Mouse (Mus musculus): ENCODE results near the gene Irgc1. TPM values are rescaled to one million over a fixed set of nuclear protein-coding genes. Genes with fewer than 3 reads are reported as not detected.
"Not testable (repeated sequence)": the region's sequence is repeated elsewhere in the genome, so short reads cannot be mapped to it uniquely, and the experiment has no call there.

Irgc1 gene
- polyA plus RNA-seq, 1 experiment from 2014 or later = not detected

DNA sequence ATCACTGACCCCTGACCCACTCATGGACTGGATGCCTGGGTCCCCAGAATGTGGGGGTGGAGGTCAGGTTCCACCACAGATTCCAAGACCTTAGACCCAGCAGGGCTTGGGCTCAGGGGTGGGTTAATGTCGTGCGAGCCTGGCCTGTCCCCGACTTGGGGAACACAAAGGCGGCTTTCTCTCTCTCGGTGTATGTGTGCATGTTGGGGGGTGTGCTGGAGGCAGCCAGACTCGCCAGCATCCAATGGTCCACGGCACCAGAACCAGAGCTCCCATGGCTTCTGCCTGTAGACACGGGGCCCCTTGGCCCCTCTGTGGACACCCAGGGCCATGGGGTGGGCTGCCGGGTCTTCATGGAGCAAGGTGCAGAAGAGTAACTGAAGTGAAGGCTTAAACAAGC is 33.4 kb upstream of the Irgc1 start:
- Histone ChIP-seq H3K4me3 (ENCODE audit: low read depth, low read length) (no peak overlapping the region), H3K4me1 (ENCODE audit: insufficient read depth) (no peaks in the 10 kb centered on the region; the same call in 1 of the 2 replicates), H3K4me2 (no peak overlapping the region), H3K27me3 (ENCODE audit: insufficient read depth, low read length) (peaks cover 29% of the 10 kb centered on the region), H3K9ac (no peak overlapping the region), H3K36me3 (ENCODE audit: insufficient read depth) (no peaks in the 10 kb centered on the region), H3K27ac (ENCODE audit: low read depth) (no peak overlapping the region), H3K9me3 (ENCODE audit: low read depth, low read length) (no peaks in the 10 kb centered on the region)
- TF ChIP-seq CTCF (IDR thresholded peaks at IDR 0.05; ENCODE audit: low read depth) = no peak
- DNase-seq (no peak), ATAC-seq (ENCODE audit: insufficient read depth) (no peak)
- 74% methylated on average over 9 of the region's 9 CpGs for WGBS

DNA sequence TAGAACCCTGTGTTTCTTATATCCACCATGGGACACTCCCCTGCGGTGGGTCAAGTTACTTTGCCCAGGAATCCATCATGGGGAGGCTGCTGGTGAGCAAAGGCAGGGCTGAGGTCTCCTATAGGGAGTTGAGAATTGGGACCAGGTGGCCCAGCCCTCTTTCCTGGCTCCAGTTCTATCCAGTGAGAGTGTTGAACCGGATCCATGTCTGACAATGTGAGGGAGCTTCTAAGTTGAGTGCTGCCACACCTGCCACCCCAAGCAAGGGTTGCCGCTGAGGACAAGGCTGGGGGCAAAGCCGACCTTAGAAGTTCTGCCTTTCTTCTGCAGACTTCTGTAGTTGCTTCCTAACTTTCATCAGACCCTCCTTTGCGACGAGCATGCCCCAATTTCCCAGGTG is 31.2 kb upstream of the Irgc1 start:
- peaks cover 29% of the 10 kb centered on the region for H3K27me3 ChIP-seq (ENCODE audit: insufficient read depth, low read length)
- not testable (repeated sequence) for H3K9me3 ChIP-seq (ENCODE audit: low read depth, low read length); H3K4me1 ChIP-seq (ENCODE audit: insufficient read depth); H3K9ac ChIP-seq; DNase-seq; H3K36me3 ChIP-seq (ENCODE audit: insufficient read depth); ATAC-seq (ENCODE audit: insufficient read depth); H3K27ac ChIP-seq (ENCODE audit: low read depth); H3K4me2 ChIP-seq; H3K4me3 ChIP-seq (ENCODE audit: low read depth, low read length)
- WGBS = 38% methylated on average over 6 of the region's 6 CpGs

DNA sequence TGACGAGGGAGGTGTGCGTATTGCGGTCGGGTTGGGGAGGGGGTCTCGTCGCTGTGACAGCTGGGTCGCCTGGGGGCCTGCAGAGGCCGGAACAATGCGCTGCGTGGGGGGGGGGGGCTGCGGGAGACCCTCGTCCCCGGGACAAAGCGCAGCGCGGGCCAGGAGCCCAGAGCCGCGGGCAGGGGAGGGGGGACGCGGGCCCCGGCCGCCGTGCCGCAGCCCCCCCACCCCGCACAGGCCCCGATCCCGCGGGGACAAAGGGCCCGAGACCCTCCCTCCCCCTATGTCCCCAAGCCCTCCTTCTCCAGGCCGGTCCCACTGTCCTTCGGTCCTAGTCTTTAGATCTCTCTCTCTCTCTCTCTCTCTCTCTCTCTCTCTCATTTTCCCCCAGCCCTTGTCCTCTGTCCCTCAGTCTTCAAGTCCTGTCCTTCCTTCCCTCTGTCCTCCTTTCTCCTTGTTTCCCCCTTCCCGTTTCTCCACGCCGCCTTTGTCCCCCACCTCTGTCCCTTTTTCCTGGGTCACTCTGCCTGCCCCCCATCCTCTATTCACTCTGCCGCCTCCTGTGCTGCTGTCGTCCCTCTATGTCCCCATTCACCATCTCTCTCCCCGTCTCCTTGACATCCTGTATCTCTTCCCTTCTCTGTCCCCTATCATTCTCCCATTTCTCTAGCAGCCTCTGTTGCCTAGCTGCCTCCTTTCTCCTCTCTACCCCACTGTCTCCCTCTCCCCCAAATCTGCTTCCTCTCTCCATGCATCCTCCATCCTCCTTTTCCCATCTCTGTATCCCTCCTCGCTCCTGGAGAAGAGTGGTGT is 30.3 kb upstream of the Irgc1 start:
- no peak for TF ChIP-seq CTCF (IDR thresholded peaks at IDR 0.05; ENCODE audit: low read depth)
- Histone ChIP-seq H3K27ac (ENCODE audit: low read depth) (no peak overlapping the region), H3K9ac (peak overlapping the region; percentile 52), H3K9me3 (ENCODE audit: low read depth, low read length) (no peaks in the 10 kb centered on the region), H3K27me3 (ENCODE audit: insufficient read depth, low read length) (peaks cover 29% of the 10 kb centered on the region), H3K36me3 (ENCODE audit: insufficient read depth) (no peaks in the 10 kb centered on the region), H3K4me3 (ENCODE audit: low read depth, low read length) (peak overlapping the region; percentile 60), H3K4me1 (ENCODE audit: insufficient read depth) (no peaks in the 10 kb centered on the region; the same call in 1 of the 2 replicates), H3K4me2 (peak overlapping the region; percentile 98)
- no peak for DNase-seq
- 1% methylated on average over 35 of the region's 38 CpGs for WGBS
- ATAC-seq (ENCODE audit: insufficient read depth) = peak; percentile 20; the same call in 1 of the 2 replicates

DNA sequence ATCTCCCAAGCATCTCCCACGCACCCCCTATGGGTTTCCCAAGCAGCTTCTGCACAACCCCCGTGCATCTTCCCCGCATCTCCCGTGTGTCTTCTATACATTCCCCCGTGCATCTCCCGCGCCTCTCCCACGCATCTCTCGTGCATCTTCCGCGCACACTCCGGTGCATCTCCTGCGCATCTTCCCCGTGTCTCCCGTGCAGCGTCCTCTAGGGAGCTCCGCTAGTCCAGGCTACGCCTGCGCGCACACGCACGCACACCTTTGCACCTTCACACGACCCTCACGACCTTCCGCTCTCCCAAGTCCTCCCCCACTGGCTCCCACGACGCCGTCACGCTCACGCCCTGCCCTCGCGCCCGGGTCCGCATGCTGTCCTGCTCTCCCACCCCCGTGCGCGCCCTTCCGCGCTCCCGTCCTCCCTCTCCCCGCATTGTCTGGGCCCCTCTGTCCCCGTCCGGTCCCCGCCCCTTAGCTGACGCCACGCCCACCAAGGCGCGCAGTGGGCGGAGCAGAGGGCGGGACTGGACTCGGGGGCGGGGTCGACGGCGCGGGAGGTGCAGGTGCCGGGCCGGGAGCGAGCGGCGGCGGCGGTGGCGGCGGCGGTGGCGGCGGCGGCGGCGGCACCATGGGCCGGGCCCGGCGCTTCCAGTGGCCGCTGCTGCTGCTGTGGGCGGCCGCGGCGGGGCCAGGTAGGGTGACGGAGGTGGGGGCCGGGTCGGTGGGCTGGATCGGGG is 29.5 kb upstream of the Irgc1 start, which contains the start of gene Cadm4:
Cadm4 (plus strand) TSS at position 550 of the 734 bp plus-strand sequence.
- Histone ChIP-seq H3K27me3 (ENCODE audit: insufficient read depth, low read length) (peaks cover 29% of the 10 kb centered on the region), H3K4me2 (peak within 1 kb of the TSS; percentile 98), H3K36me3 (ENCODE audit: insufficient read depth) (no peaks in the 10 kb centered on the region), H3K4me1 (ENCODE audit: insufficient read depth) (no peaks in the 10 kb centered on the region; the same call in 1 of the 2 replicates), H3K27ac (ENCODE audit: low read depth) (no peak within 1 kb of the TSS), H3K9ac (peak within 1 kb of the TSS; percentile 52), H3K4me3 (ENCODE audit: low read depth, low read length) (peak within 1 kb of the TSS; percentile 60), H3K9me3 (ENCODE audit: low read depth, low read length) (no peaks in the 10 kb centered on the region)
- ATAC-seq (ENCODE audit: insufficient read depth) = peak; percentile 79
- WGBS = under 1% methylated on average over 71 of the region's 83 CpGs
- peak; percentile 88 for DNase-seq
- no peak for TF ChIP-seq CTCF (IDR thresholded peaks at IDR 0.05; ENCODE audit: low read depth)

DNA sequence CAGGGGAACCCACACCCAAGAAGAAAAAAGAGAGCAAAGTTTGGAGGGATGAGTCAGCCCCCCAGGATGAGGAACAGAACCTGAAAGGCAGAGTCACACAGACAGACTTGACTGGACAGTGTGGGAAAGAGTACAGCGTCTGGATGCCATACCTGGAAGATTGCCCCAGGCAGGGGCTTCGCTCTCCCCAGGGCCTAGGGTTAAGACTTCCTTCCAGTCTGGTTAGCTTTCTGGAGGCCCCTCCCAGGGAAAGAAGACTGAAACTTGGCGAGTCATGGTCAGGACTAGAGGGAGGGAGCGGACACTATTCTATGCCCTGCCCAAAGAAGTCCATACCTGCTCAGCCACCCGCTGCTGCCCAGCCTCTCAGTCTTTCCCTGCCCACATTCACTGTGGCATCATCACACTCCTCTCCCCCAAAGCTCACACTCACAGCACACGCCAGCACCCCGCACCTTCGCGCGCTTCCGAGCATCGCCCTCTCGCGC is 28.9 kb upstream of the Irgc1 start:
- peak overlapping the region; percentile 98 for H3K4me2 ChIP-seq
- no peak overlapping the region for H3K27ac ChIP-seq (ENCODE audit: low read depth)
- 12% methylated on average over 14 of the region's 14 CpGs for WGBS
- TF ChIP-seq CTCF (IDR thresholded peaks at IDR 0.05; ENCODE audit: low read depth) = no peak
- no peak for DNase-seq
- H3K9ac ChIP-seq = no peak overlapping the region; the same call in 1 of the 2 replicates
- no peaks in the 10 kb centered on the region for H3K36me3 ChIP-seq (ENCODE audit: insufficient read depth)
- H3K9me3 ChIP-seq (ENCODE audit: low read depth, low read length) = no peaks in the 10 kb centered on the region
- ATAC-seq (ENCODE audit: insufficient read depth) = peak; percentile 23
- H3K27me3 ChIP-seq (ENCODE audit: insufficient read depth, low read length) = peaks cover 29% of the 10 kb centered on the region
- H3K4me1 ChIP-seq (ENCODE audit: insufficient read depth) = no peaks in the 10 kb centered on the region; the same call in 1 of the 2 replicates
- peak overlapping the region; percentile 60 for H3K4me3 ChIP-seq (ENCODE audit: low read depth, low read length)

DNA sequence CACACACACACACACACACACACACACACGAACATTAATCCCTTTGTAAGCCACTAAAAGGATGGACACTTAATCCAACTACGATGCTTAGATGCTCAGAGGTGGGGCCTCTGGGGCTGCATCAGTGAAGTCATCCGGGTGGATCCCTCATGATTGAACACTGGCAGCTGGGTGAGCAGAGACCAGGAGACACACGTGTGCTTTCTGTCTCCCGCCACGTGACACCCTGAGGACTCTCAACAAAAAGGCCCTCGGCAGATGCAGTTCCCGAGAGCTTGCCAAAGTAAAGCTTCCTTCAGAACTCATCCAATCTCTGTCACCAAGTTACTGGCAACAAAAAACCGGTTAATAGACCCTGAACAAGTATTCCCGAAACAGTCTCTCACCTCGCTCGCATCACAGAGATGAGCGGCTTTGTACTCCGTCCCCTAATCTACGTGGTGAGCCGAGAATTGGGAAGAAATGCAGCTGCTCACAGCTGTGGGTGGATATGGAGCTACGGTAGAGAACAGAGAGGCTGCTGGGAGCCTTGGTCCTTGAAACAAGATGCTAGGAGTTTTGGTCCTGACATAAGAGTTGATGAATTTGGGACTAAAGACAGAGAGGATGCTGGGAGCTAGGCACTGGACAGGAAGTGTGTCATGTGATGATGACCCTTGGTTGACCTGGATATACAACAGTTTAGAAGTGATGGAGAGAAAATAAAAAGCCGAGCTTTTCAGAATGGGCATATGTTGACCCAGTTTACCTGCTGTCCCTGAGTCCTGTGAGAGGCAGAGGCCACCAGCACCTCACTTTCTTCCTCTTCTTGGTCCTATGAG is 28.2 kb upstream of the Irgc1 start:
- no peak overlapping the region for H3K9ac ChIP-seq
- H3K36me3 ChIP-seq (ENCODE audit: insufficient read depth) = no peaks in the 10 kb centered on the region
- DNase-seq (no peak), ATAC-seq (ENCODE audit: insufficient read depth) (no peak)
- 43% methylated on average over 18 of the region's 18 CpGs for WGBS
- TF ChIP-seq CTCF (IDR thresholded peaks at IDR 0.05; ENCODE audit: low read depth) = no peak
- H3K4me2 ChIP-seq = peak overlapping the region; percentile 7; the same call in 1 of the 2 replicates
- H3K27ac ChIP-seq (ENCODE audit: low read depth) = no peak overlapping the region
- no peaks in the 10 kb centered on the region for H3K9me3 ChIP-seq (ENCODE audit: low read depth, low read length)
- H3K4me3 ChIP-seq (ENCODE audit: low read depth, low read length) = no peak overlapping the region
- no peaks in the 10 kb centered on the region; the same call in 1 of the 2 replicates for H3K4me1 ChIP-seq (ENCODE audit: insufficient read depth)
- H3K27me3 ChIP-seq (ENCODE audit: insufficient read depth, low read length) = peaks cover 29% of the 10 kb centered on the region

All from lung, embryonic 14.5 days (tissue).